Mouse (Mus musculus): ENCODE measurements at regions not wholly inside any gene's neighbourhood (a gene's known extent, or its start where the extent isn't known, plus 50 kb on each side); places are given as distances from the start of the nearest gene placed in this dataset.

DNA sequence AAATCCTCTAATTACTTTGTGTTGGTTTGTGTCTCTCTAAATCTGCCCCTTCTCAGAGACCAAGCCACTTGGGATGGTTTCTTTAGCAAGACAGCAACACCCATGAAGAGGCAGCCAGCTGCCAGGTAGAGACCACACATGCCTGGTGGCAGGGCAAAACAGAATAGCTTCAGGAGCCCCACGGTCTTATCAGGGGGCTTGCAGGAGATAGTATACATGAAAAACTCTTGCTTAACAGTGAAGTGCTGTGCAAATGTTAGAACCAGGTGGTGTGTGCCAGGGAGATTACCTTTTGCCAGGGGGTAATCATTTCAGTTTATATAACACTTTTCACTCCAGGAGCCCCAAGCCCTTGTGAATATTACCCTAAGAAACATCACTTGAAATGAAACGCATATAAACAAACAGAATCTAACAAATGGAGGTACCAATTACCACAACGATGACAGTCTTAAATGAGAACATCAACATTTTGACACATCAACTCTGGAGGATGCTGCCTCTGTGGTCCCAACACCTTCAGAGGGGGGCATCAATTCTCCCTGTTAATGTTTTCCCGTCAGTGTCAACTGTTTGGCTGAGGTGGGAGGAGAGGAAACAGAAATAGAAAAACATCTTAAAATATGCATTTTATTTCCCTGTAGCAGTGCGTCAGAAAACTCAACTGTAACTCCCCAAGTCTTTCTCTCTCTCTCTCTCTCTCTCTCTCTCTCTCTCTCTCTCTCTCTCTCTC is 56.3 kb upstream of the Rad23b start:
- TF ChIP-seq POLR2A (IDR thresholded peaks at IDR 0.05; ENCODE audit: borderline replicate concordance, extremely low read depth, insufficient read depth, insufficient read length, poor library complexity, severe bottlenecking) (no peak), CTCF (IDR thresholded peaks at IDR 0.05; ENCODE audit: borderline replicate concordance, extremely low read depth, insufficient read depth, insufficient read length) (no peak)
